Mouse (Mus musculus) heart, adult 2 months (tissue): ENCODE data around the gene Wee1. TPM values are rescaled to one million over a fixed set of nuclear protein-coding genes. Genes with fewer than 3 reads are reported as not detected.
A peak's percentile ranks its signal among the peaks of the same experiment; 100 is the strongest.
"Not testable (repeated sequence)": the region's sequence is repeated elsewhere in the genome, so short reads cannot be mapped to it uniquely, and the experiment has no call there.

ENCODE experiments used
- DNase-seq, 2 experiments: peaks; one replicate each; pipeline ENCODE4 v3.0.0; 2021
- H3K27ac ChIP-seq: fragments of 200-600 bp; 2 replicates; pipeline ENCODE4 v1.8.1; 2022
- H3K27me3 ChIP-seq: fragments of 200-500 bp; 2 replicates; pipeline ENCODE4 v1.6.1; 2012; ENCODE audit warnings: mild to moderate bottlenecking, low read length, inconsistent platforms, mixed read lengths; ENCODE audit not compliant: control insufficient read depth, insufficient read depth
- H3K36me3 ChIP-seq: fragments of 200-500 bp; 2 replicates; pipeline ENCODE4 v1.6.1; 2012; ENCODE audit warnings: low read length, inconsistent platforms; ENCODE audit not compliant: control insufficient read depth, insufficient read depth
- H3K4me1 ChIP-seq: fragments of 200-500 bp; 2 replicates; pipeline ENCODE4 v1.6.1; 2011; ENCODE audit warnings: low read length; ENCODE audit not compliant: control insufficient read depth, insufficient read depth
- H3K4me3 ChIP-seq: fragments of 200-600 bp; 2 replicates; pipeline ENCODE4 v1.8.1; 2022
- H3K79me2 ChIP-seq: fragments of 200-500 bp; replicated peaks from 2 replicates; pipeline ENCODE4 v1.6.1; 2012; ENCODE audit warnings: mild to moderate bottlenecking, inconsistent platforms, low read length, moderate library complexity, mixed read lengths; ENCODE audit not compliant: control insufficient read depth, insufficient read depth
- H3K9ac ChIP-seq: fragments of 200-500 bp; 2 replicates; pipeline ENCODE4 v1.6.1; 2012; ENCODE audit warnings: low read depth, mild to moderate bottlenecking, control low read depth, inconsistent platforms, low read length, mixed read lengths
- CTCF ChIP-seq: fragments of 200-600 bp; IDR thresholded peaks from 2 replicates; pipeline ENCODE4 v1.8.1; 2022; ENCODE audit warnings: antibody characterized with exemption, mild to moderate bottlenecking, moderate library complexity
- EP300 ChIP-seq: fragments of 200-500 bp; IDR thresholded peaks from 2 replicates; pipeline ENCODE4 v1.6.1; 2011; ENCODE audit warnings: low read depth, low read length, control low read depth; ENCODE audit not compliant: insufficient read depth
- POLR2A ChIP-seq: fragments of 200-500 bp; IDR thresholded peaks from 2 replicates; pipeline ENCODE4 v1.6.1; 2011; ENCODE audit warnings: mild to moderate bottlenecking, low read depth, low read length, control low read depth; ENCODE audit not compliant: insufficient read depth
- WGBS: fragments of 180-500 bp; shearing (Covaris S2); methylation state at CpG from one replicate; pipeline ENCODE4 v1.1.7; 2018; 5-methylcytosine and 5-hydroxymethylcytosine counted together
- intact Hi-C: fragments of 180-260 bp; cut with DNase I; formaldehyde crosslinking; loops from one replicate; pipeline ENCODE4 v1.15.1; 2025
- polyA plus RNA-seq: library from polyadenylated mRNA; depleted of rRNA; stranded (reverse); fragments of >200 nt; gene quantifications from 2 replicates; pipeline ENCODE4 v1.2.3, GENCODE M21; 2012
- total RNA-seq, 2 experiments: library from RNA; stranded (reverse); gene quantifications; 2 replicates each; pipeline ENCODE4 v1.2.3; 2021

Wee1 gene
- total and polyA plus RNA-seq, 3 experiments: 2.7 to 8.6 (median 8.3) TPM

GRCm38 (mm10) chr7:110152891-110153290 is 31.0 kb downstream of the Wee1 start:
- Histone ChIP-seq H3K27me3 (no peaks in the 10 kb centered on the region), H3K4me1 (peaks cover 11% of the 10 kb centered on the region), H3K36me3 (0 out of 2 replicates have a peak, but pooled peaks cover 1% of the 10 kb centered on the region), H3K27ac (no peak overlapping the region), H3K4me3 (no peak overlapping the region), H3K79me2 (no peaks in the 10 kb centered on the region), H3K9ac (no peak overlapping the region)
- no peak for DNase-seq
- TF ChIP-seq CTCF: no peak
- no peak for TF ChIP-seq POLR2A
- no peak for TF ChIP-seq EP300
- intact Hi-C loops: no loop called here
- WGBS: 86% methylated on average over 5 of the region's 5 CpGs

GRCm38 (mm10) chr7:110156712-110157260 is 34.9 kb downstream of the Wee1 start:
- WGBS: 16% methylated on average over 4 of the region's 4 CpGs
- intact Hi-C loops: no loop called here
- Histone ChIP-seq H3K9ac (peak overlapping the region; percentile 13; the same call in 1 of the 2 replicates), H3K4me3 (no peak overlapping the region), H3K27ac (peak overlapping the region; percentile 63), H3K27me3 (no peaks in the 10 kb centered on the region), H3K36me3 (0 out of 2 replicates have a peak, but pooled peaks cover 2% of the 10 kb centered on the region), H3K4me1 (peaks cover 11% of the 10 kb centered on the region), H3K79me2 (no peaks in the 10 kb centered on the region)
- DNase-seq: peak; percentile 36 to 48
- TF ChIP-seq EP300: no peak
- no peak for TF ChIP-seq POLR2A
- TF ChIP-seq CTCF: no peak

- 18% methylated on average over 7 of the region's 7 CpGs for WGBS
- H3K27ac ChIP-seq: peak overlapping the region; percentile 63
- intact Hi-C loops: no loop called here
- H3K4me3 ChIP-seq: no peak overlapping the region
- H3K27me3 ChIP-seq: no peaks in the 10 kb centered on the region
- H3K79me2 ChIP-seq: no peaks in the 10 kb centered on the region
- H3K4me1 ChIP-seq: peaks cover 11% of the 10 kb centered on the region
- TF ChIP-seq POLR2A (peak; percentile 16; the same call in 1 of the 2 replicates), EP300 (no peak)
- peak; percentile 30 to 33 for DNase-seq
- H3K36me3 ChIP-seq: 0 out of 2 replicates have a peak, but pooled peaks cover 2% of the 10 kb centered on the region
- peak overlapping the region; percentile 13; the same call in 1 of the 2 replicates for H3K9ac ChIP-seq
Observed at GRCm38 (mm10) chr7:110157261-110157910, 35.5 kb downstream of the Wee1 start.

GRCm38 (mm10) chr7:110158073-110158472 is 36.2 kb downstream of the Wee1 start:
- H3K79me2 ChIP-seq: no peaks in the 10 kb centered on the region
- H3K36me3 ChIP-seq: 0 out of 2 replicates have a peak, but pooled peaks cover 2% of the 10 kb centered on the region
- no peak for DNase-seq
- no peaks in the 10 kb centered on the region for H3K27me3 ChIP-seq
- intact Hi-C loops: no loop called here
- H3K9ac ChIP-seq: no peak overlapping the region
- H3K27ac ChIP-seq: peak overlapping the region; percentile 63
- 88% methylated on average over 3 of the region's 3 CpGs for WGBS
- TF ChIP-seq EP300 (no peak), CTCF (no peak), POLR2A (no peak)
- peaks cover 11% of the 10 kb centered on the region for H3K4me1 ChIP-seq
- no peak overlapping the region for H3K4me3 ChIP-seq

GRCm38 (mm10) chr7:110160109-110160508 is 38.3 kb downstream of the Wee1 start:
- not testable (repeated sequence) for H3K79me2 ChIP-seq, H3K36me3 ChIP-seq, DNase-seq, H3K27ac ChIP-seq, H3K4me3 ChIP-seq, H3K9ac ChIP-seq, H3K27me3 ChIP-seq
- peaks cover 11% of the 10 kb centered on the region for H3K4me1 ChIP-seq
- intact Hi-C loops: loop anchor here (10.0 kb wide), 1 partner anchor 475 kb away; no protein-coding TSS in a partner anchor

- Histone ChIP-seq H3K27ac (no peak overlapping the region), H3K4me1 (peaks cover 11% of the 10 kb centered on the region), H3K79me2 (no peaks in the 10 kb centered on the region), H3K4me3 (no peak overlapping the region), H3K36me3 (0 out of 2 replicates have a peak, but pooled peaks cover 2% of the 10 kb centered on the region), H3K27me3 (no peaks in the 10 kb centered on the region), H3K9ac (no peak overlapping the region)
- intact Hi-C loops: loop anchor here (10.0 kb wide), 1 partner anchor 474 kb away; no protein-coding TSS in a partner anchor
- no peak for TF ChIP-seq CTCF
- TF ChIP-seq EP300: no peak
- TF ChIP-seq POLR2A: no peak
- no peak for DNase-seq
Observed at GRCm38 (mm10) chr7:110160601-110161000, 38.8 kb downstream of the Wee1 start.
